Mouse (Mus musculus) kidney, adult 2 months (tissue): ENCODE data around the gene Hspa8. TPM values are rescaled to one million over a fixed set of nuclear protein-coding genes. Genes with fewer than 3 reads are reported as not detected.

Experiments used
- DNase-seq: peaks from one replicate; pipeline ENCODE4 v3.0.0; 2021
- H3K27ac ChIP-seq: fragments of 200-500 bp; 2 replicates; pipeline ENCODE4 v1.5.1; 2012; ENCODE audit warnings: low read depth, low read length, control low read depth, inconsistent platforms; ENCODE audit not compliant: insufficient read depth
- H3K27me3 ChIP-seq: fragments of 200-500 bp; replicated peaks from 2 replicates; pipeline ENCODE4 v1.6.1; 2012; ENCODE audit warnings: mild to moderate bottlenecking, moderate library complexity, low read length, inconsistent platforms; ENCODE audit not compliant: control insufficient read depth, insufficient read depth
- H3K36me3 ChIP-seq: fragments of 200-500 bp; 2 replicates; pipeline ENCODE4 v1.6.1; 2012; ENCODE audit warnings: mild to moderate bottlenecking, moderate library complexity, low read length, inconsistent platforms; ENCODE audit not compliant: control insufficient read depth, insufficient read depth
- H3K4me1 ChIP-seq: fragments of 200-500 bp; 2 replicates; pipeline ENCODE4 v1.6.1; 2011; ENCODE audit warnings: low read length; ENCODE audit not compliant: control insufficient read depth, insufficient read depth
- H3K4me3 ChIP-seq: fragments of 200-500 bp; 2 replicates; pipeline ENCODE4 v1.5.1; 2011; ENCODE audit warnings: mild to moderate bottlenecking, low read depth, low read length, control low read depth; ENCODE audit not compliant: insufficient read depth
- CTCF ChIP-seq: fragments of 200-500 bp; conservative IDR thresholded peaks from 2 replicates; pipeline ENCODE4 v1.5.1; 2011; ENCODE audit warnings: low read depth, mild to moderate bottlenecking, control low read depth, low read length, moderate library complexity, mixed read lengths; ENCODE audit not compliant: insufficient read depth, insufficient read length
- POLR2A ChIP-seq: fragments of 200-500 bp; IDR thresholded peaks from one replicate; pipeline ENCODE4 v1.6.1; 2011; ENCODE audit warnings: low read depth, low read length, control low read depth
- WGBS: fragments of 180-500 bp; shearing (Covaris S2); methylation state at CpG from one replicate; pipeline ENCODE4 v1.1.7; 2018; 5-methylcytosine and 5-hydroxymethylcytosine counted together
- polyA plus RNA-seq: library from polyadenylated mRNA; depleted of rRNA; stranded (reverse); fragments of >200 nt; gene quantifications from 2 replicates; pipeline ENCODE4 v1.2.3, GENCODE M21; 2012; rRNA removed

Gene Hspa8
- polyA plus RNA-seq, 1 experiment = 3,621 TPM

DNA sequence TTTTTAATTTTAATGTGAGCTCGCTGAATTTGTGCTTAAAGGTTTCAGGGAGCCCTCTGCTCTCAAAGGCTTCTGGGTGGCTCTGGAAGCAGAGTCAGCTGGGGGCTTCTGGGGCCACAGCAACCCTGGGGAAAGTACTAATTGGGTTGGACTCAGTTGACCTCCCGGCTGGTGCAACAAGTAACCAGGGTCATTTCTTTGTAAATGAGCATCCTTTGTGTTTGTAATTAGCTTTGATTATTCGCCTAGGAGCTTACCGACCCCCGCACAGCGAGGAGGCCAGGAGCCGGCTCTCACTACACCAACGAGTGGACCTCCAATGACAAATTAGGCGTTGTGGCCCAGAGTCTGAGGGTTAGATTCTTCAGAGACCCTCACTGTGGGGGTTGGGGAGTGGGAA lies 58.4 kb downstream of the Hspa8 start:
- Histone ChIP-seq H3K27me3 (no peaks in the 10 kb centered on the region; the same call in 1 of the 2 replicates), H3K4me3 (no peak overlapping the region), H3K4me1 (peaks cover 3% of the 10 kb centered on the region; the same call in 1 of the 2 replicates), H3K27ac (no peak overlapping the region), H3K36me3 (no peaks in the 10 kb centered on the region)
- 19% methylated on average over 9 of the region's 9 CpGs for WGBS
- no peak for DNase-seq
- TF ChIP-seq CTCF (no peak), POLR2A (no peak)

Other genes with a start within 250 kb of the Hspa8 start
- not detected in 2 replicates for gene Gm21915, start 130.4 kb upstream of the Hspa8 start, polyA plus RNA-seq
- gene Clmp, start 115.0 kb upstream of the Hspa8 start, polyA plus RNA-seq = 4.5 and 5.1 TPM in 2 replicates
- not detected in 2 replicates for gene Bsx, start 73.1 kb downstream of the Hspa8 start, polyA plus RNA-seq
- gene Jhy, start 163.1 kb downstream of the Hspa8 start, polyA plus RNA-seq = 0.03 TPM in 1 of 2 replicates, not detected in the other
- gene Crtam, start 203.6 kb downstream of the Hspa8 start, polyA plus RNA-seq = 0.05 and 0.11 TPM in 2 replicates